Mouse (Mus musculus): ENCODE measurements around the gene Polr2f.

GRCm38 (mm10) chr15:79148533-79148932 is 7.7 kb downstream of the Polr2f start:
- no peak for TF ChIP-seq POLR2A (IDR thresholded peaks at IDR 0.05; ENCODE audit: insufficient read depth, low read length)
- peak; percentile 93 for TF ChIP-seq CTCF (IDR thresholded peaks at IDR 0.05; ENCODE audit: low read depth, low read length)
- TF ChIP-seq EP300 (IDR thresholded peaks at IDR 0.05; ENCODE audit: insufficient read depth, low read depth, low read length) = no peak
